Mouse (Mus musculus): Measurements from ENCODE around the gene Ulk4.

The Ulk4 gene

DNA sequence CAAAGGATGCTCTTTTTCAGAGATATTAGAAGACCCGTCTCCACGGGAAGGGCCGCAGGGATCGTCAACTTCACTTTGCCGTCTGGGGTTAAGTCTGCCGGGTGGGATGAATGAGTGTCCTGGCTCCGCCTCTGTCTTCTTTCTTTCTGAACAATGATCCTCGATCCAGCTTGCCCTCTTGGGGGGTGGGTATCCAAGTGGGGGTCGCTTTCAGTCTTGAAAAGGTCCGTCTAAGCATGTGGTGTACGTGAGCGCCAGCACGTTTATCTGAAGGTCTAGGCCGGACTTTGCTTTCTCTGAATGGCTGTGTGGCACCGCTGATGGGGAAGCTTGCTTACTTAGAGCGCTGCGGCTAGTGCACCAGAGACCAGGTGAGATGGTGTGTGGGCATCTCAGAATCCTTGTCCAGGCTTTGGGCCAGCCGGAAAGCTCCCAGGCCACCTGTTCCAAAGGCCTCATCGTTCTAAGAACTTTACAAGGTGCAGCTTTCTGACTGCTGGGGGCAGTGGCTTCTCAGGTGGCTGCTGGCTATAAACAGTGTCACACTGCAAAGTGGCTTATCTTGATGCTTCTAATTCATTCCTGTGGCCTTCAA is 23.1 kb upstream of the Ulk4 start:
- DNase-seq: no peak

GRCm38 (mm10) chr9:121299223-121299755 is 22.3 kb upstream of the Ulk4 start:
- no peak for DNase-seq

DNA sequence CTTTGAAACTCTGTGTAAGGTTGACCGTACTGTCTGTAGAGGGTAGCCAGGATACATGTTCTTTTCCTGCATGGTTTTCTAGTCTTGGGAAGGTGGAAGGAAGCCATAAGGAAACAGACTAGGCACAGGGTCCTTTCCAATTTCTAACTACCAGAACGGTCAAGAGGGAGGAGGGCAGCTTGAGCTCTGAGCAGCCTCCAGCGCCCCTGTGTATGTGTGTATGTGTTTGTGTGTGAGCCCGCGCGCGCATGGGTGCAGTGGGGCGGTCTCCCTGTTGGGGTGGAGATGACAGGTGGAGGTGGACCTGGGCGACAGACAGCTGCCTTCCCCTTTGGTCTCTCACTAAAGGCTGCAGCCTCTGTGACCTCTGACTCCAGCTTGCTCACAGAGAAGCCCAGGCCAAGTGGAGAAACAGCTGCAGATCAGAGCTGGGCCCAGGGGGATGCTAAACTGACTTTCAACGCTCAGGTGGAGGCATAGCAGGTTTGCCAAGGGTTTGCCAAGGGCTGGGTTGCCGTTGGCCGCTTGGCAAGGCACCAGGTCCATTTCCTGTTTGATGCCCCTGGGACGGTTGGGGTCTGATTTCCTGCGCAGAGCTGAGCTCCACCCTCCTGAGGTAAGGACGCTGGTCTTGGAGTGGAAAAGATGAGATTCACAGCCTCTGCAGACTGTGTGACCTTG is 21.6 kb upstream of the Ulk4 start:
- DNase-seq: no peak

GRCm38 (mm10) chr9:121298065-121298398 is 21.0 kb upstream of the Ulk4 start:
- DNase-seq: no peak

DNA sequence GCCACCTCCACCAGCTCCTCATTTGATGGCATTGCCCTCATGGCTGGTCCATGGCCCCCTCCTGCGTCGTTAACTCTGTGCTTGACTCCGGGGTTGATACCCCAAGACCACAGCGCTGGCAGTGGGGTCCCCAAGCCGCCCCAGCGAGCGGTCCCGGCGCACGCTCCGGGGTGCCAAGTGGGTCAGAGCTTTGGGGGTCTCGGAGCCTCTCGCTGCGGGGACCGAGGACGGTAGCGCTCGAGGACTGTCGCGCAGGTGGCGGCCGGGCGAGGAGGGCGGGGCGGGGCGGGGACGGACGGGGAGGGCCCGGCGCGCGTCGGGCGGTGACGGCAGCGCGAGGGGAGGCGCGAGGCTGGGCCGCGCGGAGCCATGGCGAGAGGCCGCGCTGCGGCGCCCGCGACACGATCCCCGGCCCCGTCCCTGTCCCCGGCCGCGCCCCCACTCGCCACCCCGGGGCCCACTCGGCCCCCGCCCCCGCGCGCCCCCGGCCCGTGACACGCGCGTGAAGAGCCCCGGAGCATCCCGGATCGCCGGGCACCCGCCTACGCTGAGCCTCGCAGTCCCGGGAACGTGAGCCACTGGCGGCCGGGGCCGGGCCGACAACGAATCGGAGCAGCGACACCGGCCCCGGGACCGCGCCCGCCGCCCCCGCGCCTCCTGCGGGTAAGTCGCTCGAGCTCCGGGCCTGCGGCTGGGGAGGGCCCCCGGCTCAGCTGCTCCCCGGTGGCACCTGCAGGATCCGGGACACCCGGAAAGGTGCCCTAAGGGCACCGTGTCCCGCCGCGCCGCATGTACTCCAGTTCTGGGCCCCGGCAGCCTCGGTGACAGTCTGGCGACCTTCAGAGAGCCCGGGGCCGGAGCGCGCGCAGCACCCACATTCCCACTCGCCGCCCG is 20.4 kb upstream of the Ulk4 start, which contains the start of gene Trak1:
Trak1 (plus strand) TSS at position 332 of the 894 bp plus-strand sequence.
- peak; percentile 64 for DNase-seq

GRCm38 (mm10) chr9:121295221-121295620 is 18.2 kb upstream of the Ulk4 start:
- no peak for DNase-seq

GRCm38 (mm10) chr9:121293187-121293586 is 16.2 kb upstream of the Ulk4 start:
- no peak for DNase-seq

DNA sequence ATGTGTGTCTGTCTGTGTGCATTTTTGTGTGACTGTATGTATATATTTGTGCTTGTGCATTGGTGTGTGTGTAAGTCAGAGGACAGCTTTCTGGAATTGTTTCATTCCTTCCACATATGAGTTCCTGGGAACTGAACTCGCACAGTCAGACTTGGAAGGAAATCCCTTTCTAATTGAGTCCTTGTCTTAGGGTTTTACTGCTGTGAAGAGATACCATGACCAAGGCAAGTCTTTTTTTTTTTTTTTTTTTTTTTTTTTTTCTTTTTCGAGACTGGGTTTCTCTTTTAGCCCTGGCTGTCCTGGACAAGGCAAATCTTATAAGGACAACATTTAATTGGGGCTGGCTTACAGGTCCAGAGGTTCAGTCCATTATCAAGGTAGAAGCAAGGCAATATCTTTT is 14.3 kb upstream of the Ulk4 start:
- no peak for DNase-seq

DNA sequence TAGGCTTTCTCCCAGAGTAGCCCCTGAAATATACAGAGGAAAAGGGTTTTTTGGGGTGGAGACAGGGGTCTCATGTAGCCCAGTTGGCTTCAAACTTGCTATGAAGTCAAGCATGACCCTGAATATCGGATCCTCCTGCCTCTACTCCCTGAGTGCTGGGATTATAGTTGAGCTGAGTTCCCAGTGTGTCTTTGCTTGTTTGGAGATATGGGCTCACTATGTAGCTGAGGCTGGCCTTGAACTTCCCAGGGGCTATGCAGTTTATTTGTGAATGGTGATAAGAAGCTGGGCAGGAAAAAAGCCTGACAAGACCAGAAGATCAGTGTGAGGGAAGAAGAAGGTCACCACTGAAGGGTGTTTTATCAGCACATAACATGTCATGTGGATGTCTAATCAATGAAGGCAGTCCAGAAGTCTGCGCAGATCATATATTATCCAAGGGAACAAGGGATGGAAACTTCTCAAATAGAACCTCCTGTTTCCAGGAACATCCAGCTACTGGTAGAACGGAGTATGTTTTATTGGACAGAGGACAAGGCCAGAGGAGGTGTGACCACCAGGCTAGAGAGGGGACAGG is 9.4 kb upstream of the Ulk4 start:
- no peak for DNase-seq

DNA sequence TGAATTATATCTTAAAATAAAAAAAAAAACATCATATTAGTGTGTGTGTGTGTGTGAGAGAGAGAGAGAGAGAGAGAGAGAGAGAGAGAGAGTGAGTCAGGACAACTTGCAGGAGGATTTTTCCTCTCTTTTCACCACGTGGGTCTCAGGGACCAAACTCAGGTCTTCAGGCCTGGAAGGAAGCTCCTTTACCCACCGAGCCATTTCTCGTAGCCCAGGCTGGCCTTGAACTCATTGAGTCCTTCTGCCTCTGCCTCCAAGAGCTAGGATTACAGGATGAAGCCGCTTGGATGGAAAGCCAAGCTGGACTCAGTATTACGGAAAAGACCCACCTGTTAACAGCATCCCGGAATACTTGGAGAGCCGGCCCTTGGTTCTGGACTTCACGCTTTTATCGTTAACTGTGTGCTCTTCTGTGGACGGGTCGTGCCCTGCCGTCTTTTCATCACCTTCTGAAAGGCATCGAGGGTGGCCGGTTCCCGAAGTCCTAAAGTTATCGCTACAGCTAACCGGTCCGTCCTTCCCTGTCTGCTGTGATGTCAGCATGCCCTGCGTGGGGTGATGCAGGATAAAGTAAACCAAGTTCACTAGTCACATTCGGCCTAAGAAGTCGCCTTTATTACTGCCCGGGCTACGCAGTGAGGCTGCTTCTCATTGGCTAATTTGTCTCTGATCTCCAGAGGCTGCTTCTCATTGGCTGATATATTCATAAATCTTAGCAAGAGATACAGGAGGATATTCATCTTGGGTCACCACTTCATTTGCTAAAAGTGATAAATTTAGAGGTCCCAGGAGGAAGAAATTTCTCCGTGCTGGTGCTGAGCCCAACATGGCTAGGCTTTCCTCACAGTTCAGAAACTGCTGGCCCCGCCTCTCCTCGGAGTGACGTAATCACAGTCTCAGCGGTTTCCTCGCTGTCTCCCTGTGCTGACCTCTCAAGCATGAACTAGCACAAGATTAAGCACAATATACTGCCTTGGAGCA is 8.6 kb upstream of the Ulk4 start:
- peak; percentile 49 for DNase-seq

- no peak for DNase-seq
Observed at GRCm38 (mm10) chr9:121284422-121284821, 7.4 kb upstream of the Ulk4 start.

DNA sequence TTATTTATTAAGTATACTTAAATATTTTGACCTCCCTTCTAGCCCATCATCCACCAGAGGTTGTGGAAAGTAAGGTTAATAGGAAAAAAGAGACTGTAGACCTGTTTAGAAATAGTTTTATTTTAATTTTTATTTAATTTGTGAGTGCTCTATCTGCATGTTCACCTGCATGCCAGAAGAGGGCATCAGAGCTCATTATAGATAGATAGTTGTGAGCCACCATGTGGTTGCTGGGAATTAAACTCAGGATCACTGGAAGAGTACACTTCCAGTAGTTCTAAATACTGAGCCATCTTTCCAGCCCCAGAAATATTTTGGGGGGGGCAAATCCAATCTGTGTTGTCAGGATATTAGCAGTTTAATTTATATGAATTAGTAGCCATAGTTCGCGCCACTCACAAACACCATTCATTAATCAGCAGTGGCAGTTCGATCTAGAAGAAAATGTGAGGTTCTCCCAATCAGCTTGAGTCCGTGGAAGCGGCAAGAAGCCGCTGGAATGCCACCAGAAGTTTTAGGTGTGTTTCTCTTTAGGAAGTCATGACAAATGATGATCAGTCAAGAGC is 6.7 kb upstream of the Ulk4 start:
- no peak for DNase-seq

DNA sequence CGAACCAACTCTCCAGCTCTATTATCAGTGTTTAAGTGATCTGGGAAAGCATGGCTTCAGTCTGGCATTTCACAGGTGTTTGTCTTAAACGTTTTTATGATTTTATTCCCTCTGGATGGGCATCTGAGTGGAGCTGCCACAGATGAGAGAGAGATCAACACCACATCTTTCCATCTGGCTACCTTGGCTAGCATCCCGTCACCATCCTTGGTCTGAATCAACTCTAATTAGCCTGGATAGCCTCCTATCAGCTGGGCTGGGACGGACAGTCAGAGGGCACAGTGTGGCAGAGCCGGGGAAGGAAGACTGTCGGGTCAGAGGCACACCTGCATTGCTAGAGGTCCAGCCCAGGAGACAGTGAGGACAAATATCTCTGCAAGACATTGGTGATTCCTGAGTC is 4.9 kb upstream of the Ulk4 start:
- no peak for DNase-seq

DNA sequence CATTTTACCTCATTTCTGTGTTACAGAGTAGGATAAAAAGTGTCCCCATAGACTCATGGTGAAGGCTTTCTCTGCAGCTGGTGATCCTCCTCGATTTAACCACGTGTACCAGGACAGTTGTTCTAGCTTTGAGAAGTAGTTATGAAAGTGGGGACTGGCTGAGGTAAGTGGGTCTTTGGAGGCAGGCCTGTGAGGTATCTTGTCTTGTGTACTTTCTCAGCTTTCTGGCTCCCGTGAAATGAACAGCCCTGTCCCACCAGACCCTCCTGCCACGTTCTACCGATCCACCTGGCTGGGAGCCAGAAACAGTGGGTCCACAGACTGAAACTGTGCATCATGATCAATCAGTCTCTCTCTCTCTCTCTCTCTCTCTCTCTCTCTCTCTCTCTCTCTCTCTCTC is 2.2 kb upstream of the Ulk4 start:
- DNase-seq: no peak

DNA sequence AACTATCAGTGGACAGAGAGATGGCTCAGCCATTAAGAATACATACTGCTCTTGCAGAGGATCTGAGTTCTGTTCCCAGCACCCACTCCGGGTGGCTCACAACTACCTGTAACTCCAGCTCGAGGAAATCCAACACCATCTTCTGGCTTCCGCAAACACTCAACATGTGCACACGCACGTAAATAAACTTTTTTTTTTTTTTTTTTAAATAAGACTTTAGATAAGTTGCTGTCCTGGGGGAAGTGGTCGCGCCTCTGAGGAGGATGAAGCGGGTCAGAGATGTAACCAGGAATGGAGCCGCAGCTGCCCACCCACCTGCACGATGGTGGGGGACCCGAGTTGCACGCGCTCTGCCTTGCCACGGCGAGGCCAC is 266 bp downstream of the Ulk4 start:
- no peak for DNase-seq

GRCm38 (mm10) chr9:121271561-121271960 is 5.4 kb downstream of the Ulk4 start:
- no peak for DNase-seq

GRCm38 (mm10) chr9:121271149-121271548 is 5.8 kb downstream of the Ulk4 start:
- DNase-seq: no peak

- no peak for DNase-seq
Observed at GRCm38 (mm10) chr9:121265307-121265706, 11.7 kb downstream of the Ulk4 start.

DNA sequence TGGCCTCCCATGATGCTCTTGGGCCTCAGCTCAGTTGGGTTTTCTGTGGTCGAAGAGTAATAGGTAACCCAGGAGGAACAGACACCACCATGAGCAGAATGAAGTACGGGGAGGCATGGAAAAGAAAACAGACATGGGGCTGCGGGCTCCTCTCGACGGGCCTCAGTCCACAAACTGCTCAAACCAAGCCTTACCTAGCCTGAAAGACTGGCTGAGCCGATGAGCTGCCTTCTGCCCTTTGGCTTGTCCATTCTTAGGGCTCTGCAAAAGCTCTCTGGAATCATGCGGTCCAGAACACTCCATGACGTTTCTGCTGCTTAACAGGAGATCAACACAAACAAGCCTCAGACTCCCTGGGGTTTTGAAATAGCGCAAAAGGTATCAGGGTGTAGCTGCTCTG is 19.9 kb downstream of the Ulk4 start:
- DNase-seq: no peak

- DNase-seq: no peak
Observed at GRCm38 (mm10) chr9:121254761-121255160, 22.2 kb downstream of the Ulk4 start.

DNA sequence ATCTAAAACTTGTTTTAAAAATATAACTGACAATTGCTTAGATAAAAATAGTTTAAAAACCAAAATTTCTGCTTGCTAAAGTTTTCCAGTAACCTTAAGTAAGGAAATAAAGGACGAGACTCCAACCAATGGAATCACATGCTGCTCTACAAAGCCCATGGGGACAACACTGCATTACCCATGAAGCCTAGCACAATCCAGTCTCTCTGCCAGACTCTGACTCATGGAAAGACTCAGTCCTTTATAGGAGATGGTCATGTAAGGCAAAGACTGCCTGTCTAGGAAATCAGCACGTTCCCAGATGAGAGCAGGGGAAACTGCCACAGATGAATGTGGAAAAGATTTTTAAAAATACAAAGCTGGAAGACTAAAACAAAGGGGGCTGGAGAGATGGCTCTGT is 23.0 kb downstream of the Ulk4 start:
- peak; percentile 7 for DNase-seq

DNA sequence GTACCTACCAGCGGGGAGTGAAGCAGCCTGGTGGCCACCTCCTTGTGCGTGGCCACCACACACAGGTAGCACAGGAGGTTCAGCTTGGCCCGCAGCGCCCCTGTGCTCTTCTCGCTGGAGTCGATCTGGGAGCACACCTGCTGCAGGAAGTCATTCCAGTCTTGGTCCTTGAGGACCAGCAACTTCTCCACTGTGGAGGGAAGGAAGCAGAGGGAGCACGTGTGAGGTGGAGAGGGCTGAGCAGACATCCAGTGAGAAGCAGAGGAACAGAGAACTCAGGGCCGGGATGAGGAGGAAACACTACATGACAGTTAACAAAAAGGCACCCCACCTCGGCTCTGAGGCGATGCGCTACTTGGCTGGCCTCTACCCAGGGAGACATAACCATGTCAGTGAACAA is 26.1 kb downstream of the Ulk4 start:
- DNase-seq: no peak
